Comparison of ENCODE assay signal across 19 mouse cellular contexts in genomic region chr2:125716599-125716998, GRCm38 (mm10). TPM values are rescaled to one million over a fixed set of nuclear protein-coding genes. Genes with fewer than 3 reads are reported as not detected.
A peak's percentile ranks its signal among the peaks of the same experiment; 100 is the strongest.
DNase-seq lines count a peak whose midpoint lies in the region; TF ChIP-seq lines count a peak whose summit lies in the region.
"Had no signal": no experiment of that assay in that cellular context is flagged by ENCODE, and none has a peak within 500 bp of the region (broad histone marks: within the 10 kb centered on the region; RNA-seq: fewer than 3 reads in every experiment).

No protein-coding gene starts in this region.

- no peak overlapping the region for H3K4me3 ChIP-seq in ES-E14 (ENCODE audit: insufficient read depth in 1 of 2, low read depth in 1 of 2, low read length in 2 of 2, poor library complexity in 1 of 2, severe bottlenecking in 1 of 2)
- H3K4me3 ChIP-seq: embryonic facial prominence, embryonic 15.5 days; erythroblast, embryonic 14.5 days; forebrain, embryonic 10.5 days; heart, adult 2 months; heart, embryonic 15.5 days; hindbrain, embryonic 10.5 days; intestine, embryonic 15.5 days had no signal

- H3K36me3 ChIP-seq in ES-E14 (ENCODE audit: control insufficient read depth, insufficient read depth, low read length, poor library complexity, severe bottlenecking): no peaks in the 10 kb centered on the region
- H3K36me3 ChIP-seq: embryonic facial prominence, embryonic 15.5 days; forebrain, embryonic 10.5 days; heart, embryonic 15.5 days; hindbrain, embryonic 10.5 days; intestine, embryonic 15.5 days had no signal

- H3K9me3 ChIP-seq in ES-E14 (ENCODE audit: control insufficient read depth, insufficient read depth, low read depth, low read length): no peaks in the 10 kb centered on the region
- H3K9me3 ChIP-seq: embryonic facial prominence, embryonic 15.5 days; forebrain, embryonic 10.5 days; heart, embryonic 15.5 days; hindbrain, embryonic 10.5 days; intestine, embryonic 15.5 days had no signal

- H3K4me1 ChIP-seq in ES-E14 (ENCODE audit: control insufficient read depth in 2 of 2, insufficient read depth in 2 of 2, low read length in 2 of 2, poor library complexity in 1 of 2): peaks cover 0 to 8% of the 10 kb centered on the region in 2 experiments; a peak in 1 of 4 replicates
- H3K4me1 ChIP-seq: embryonic facial prominence, embryonic 15.5 days; forebrain, embryonic 10.5 days; heart, embryonic 15.5 days; intestine, embryonic 15.5 days had no signal

- in situ Hi-C loops in ES-E14 (cut with MboI; ENCODE audit: low sequenced_read_pairs in 2 of 2, unreplicated experiment in 2 of 2): no loop called here

- intact Hi-C loops in gastrocnemius, postnatal 36 days (cut with DNase I): no loop called here

- H3K27ac ChIP-seq in ES-E14 (ENCODE audit: insufficient read depth, low read depth, low read length, poor library complexity, severe bottlenecking): no peak overlapping the region
- H3K27ac ChIP-seq: embryonic facial prominence, embryonic 15.5 days; forebrain, embryonic 10.5 days; heart, adult 2 months; heart, embryonic 15.5 days; hindbrain, embryonic 10.5 days; hindbrain, embryonic 14.5 days; intestine, embryonic 15.5 days had no signal

- peak; percentile 40 to 42 for DNase-seq in adrenal gland, postnatal 36 days
- DNase-seq in adrenal gland, adult 8-10 months: no peak
- DNase-seq in 3T3-L1 (ENCODE audit: low read depth, low spot score) (peak; percentile 76), ES-E14 (ENCODE audit: low read depth, low spot score) (no peak), ZHBTc4 (ENCODE audit: low read depth, low spot score) (peak; percentile 48)
- DNase-seq in gastrocnemius, postnatal 36 days: no peak
- DNase-seq in frontal cortex, postnatal 25 days (ENCODE audit: low spot score in 2 of 2): no peak
- DNase-seq: cerebellum, adult 2 months; cerebellum, postnatal 10 days; embryo, embryonic 11 days; heart, adult 2 months; kidney, adult 18-20 months had no signal

- no peak overlapping the region for H3K9ac ChIP-seq in ES-E14 (ENCODE audit: insufficient read depth, low read depth, low read length, poor library complexity, severe bottlenecking)
- H3K9ac ChIP-seq: embryonic facial prominence, embryonic 15.5 days; heart, embryonic 15.5 days; hindbrain, embryonic 14.5 days; intestine, embryonic 15.5 days had no signal

TF ChIP-seq in ES-E14, 5 proteins besides CTCF, POLR2A, EP300 and RAD21:
- peak; percentile 79 for TF ChIP-seq MAFK (IDR thresholded peaks at IDR 0.05; ENCODE audit: insufficient read depth, low read depth, low read length)
- no peak for TF ChIP-seq CHD2 (IDR thresholded peaks at IDR 0.05; ENCODE audit: low read depth, low read length)

RNA-seq across cellular contexts. Expression of gene Shc4, which starts 7.3 kb away (rescaled TPM):
- total RNA-seq in adrenal gland, postnatal 36 days (2021): 1 to 10 TPM; 3.2 to 3.4 TPM
- 1 to 10 TPM; 3.4 to 6.8 (median 4.9) TPM for total RNA-seq in adrenal gland, adult 8-10 months (2022)
- total RNA-seq in ES-E14 (2012; rRNA removed): 0.79 and 1.1 TPM in 2 replicates
- 1 to 10 TPM in 1 of 2 experiments, under 1 TPM in 1; 0.61 to 1.3 TPM for total RNA-seq in gastrocnemius, postnatal 36 days (2021)

RNA-seq across cellular contexts. Expression of gene Eid1, which starts 43.7 kb away (rescaled TPM):
- total RNA-seq in adrenal gland, postnatal 36 days (2021): 100 to 1,000 TPM; 118 to 132 TPM
- 100 to 1,000 TPM; 142 to 165 (median 156) TPM for total RNA-seq in adrenal gland, adult 8-10 months (2022)
- total RNA-seq in ES-E14 (2012; rRNA removed): 12.5 and 23.6 TPM in 2 replicates
- 10 to 100 TPM; 23.0 to 27.9 TPM for total RNA-seq in gastrocnemius, postnatal 36 days (2021)

Comparison
In these comparisons a context has a peak if more than half of its experiments do, and no peak if none do; other contexts are left out.
1. DNase-seq: peak in adrenal gland, postnatal 36 days (2 of 2), 3T3-L1 (single experiment) and ZHBTc4 (single experiment); none in adrenal gland, adult 8-10 months (single experiment), ES-E14 (single experiment), gastrocnemius, postnatal 36 days (0 of 2) and frontal cortex, postnatal 25 days (0 of 2).